15 mouse cellular contexts compared by ENCODE assay signal in the genomic region with DNA sequence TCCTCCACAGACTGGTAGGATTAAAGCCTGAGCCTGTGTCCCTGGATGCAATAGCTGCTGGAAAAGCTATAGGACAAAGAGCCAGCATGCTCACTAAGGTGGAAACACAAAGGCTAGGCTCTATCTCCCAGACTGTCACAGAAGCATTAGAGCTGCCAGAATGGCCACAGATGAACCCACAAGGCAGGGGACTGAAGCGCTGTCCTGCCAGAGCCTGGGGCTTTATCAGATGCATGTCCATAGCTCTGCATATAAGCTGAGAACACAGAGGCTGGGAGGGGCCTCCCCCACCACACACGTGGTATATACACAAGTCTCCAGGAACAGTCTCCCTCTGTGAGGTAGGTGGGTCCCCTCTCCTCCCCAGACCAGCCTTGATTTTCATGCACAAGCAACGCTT.
DNase-seq lines count a peak whose midpoint lies in the region; ATAC-seq and TF ChIP-seq lines count a peak whose summit lies in the region.
"Had no signal": no experiment of that assay in that cellular context is flagged by ENCODE, and none has a peak within 500 bp of the region (broad histone marks: within the 10 kb centered on the region; RNA-seq: fewer than 3 reads in every experiment).

No protein-coding gene starts in this region.

- no peaks in the 10 kb centered on the region for H3K9me3 ChIP-seq in neural tube, embryonic 11.5 days (ENCODE audit: control insufficient read depth, low read length)
- H3K9me3 ChIP-seq in forebrain, embryonic 15.5 days: no peaks in the 10 kb centered on the region
- no peaks in the 10 kb centered on the region for H3K9me3 ChIP-seq in midbrain, embryonic 12.5 days
- no peaks in the 10 kb centered on the region for H3K9me3 ChIP-seq in stomach, postnatal 0 days (ENCODE audit: control insufficient read depth, low read length)
- no peaks in the 10 kb centered on the region for H3K9me3 ChIP-seq in lung, postnatal 0 days (ENCODE audit: low read length)
- H3K9me3 ChIP-seq: embryonic facial prominence, embryonic 15.5 days; heart, embryonic 12.5 days; liver, embryonic 15.5 days had no signal

- peak; percentile 46 for ATAC-seq in neural tube, embryonic 11.5 days (ENCODE audit: insufficient read depth, low FRiP score, low TSS enrichment)
- peak; percentile 10; the same call in 1 of the 2 replicates for ATAC-seq in forebrain, embryonic 15.5 days (replicated peaks)
- ATAC-seq in midbrain, embryonic 12.5 days (ENCODE audit: low FRiP score, low read depth): peak; percentile 27; the same call in 1 of the 2 replicates
- ATAC-seq in stomach, postnatal 0 days (ENCODE audit: low FRiP score, low TSS enrichment): peak; percentile 48
- ATAC-seq in lung, postnatal 0 days: no peak
- ATAC-seq: inflammation-experienced regulatory T-cells, adult 6 months had no signal

- DNase-seq in neural tube, embryonic 11.5 days (ENCODE audit: low spot score): peak; percentile 47
- no peak for DNase-seq in neural tube, embryonic 10.5 days (ENCODE audit: extremely low spot score, low spot score)
- DNase-seq in stomach, postnatal 0 days (ENCODE audit: low spot score): no peak
- DNase-seq in lung, postnatal 0 days (ENCODE audit: low spot score): no peak
- DNase-seq in right cerebral cortex, postnatal 4 days: no peak
- DNase-seq in spleen, postnatal 14 days (ENCODE audit: low spot score in 2 of 2): no peak
- DNase-seq: kidney, postnatal 10 days; right cerebral cortex, adult 18-20 months had no signal

- TF ChIP-seq CTCF in stomach, postnatal 0 days (IDR thresholded peaks at IDR 0.05; ENCODE audit: low read depth): no peak
- no peak for TF ChIP-seq CTCF in lung, postnatal 0 days (IDR thresholded peaks at IDR 0.05)

- H3K27ac ChIP-seq in neural tube, embryonic 11.5 days (ENCODE audit: low read depth, low read length): peak overlapping the region; percentile 54
- peak overlapping the region; percentile 95 for H3K27ac ChIP-seq in forebrain, embryonic 15.5 days (replicated peaks)
- H3K27ac ChIP-seq in midbrain, embryonic 12.5 days (replicated peaks): peak overlapping the region; percentile 97
- H3K27ac ChIP-seq in stomach, postnatal 0 days (replicated peaks): no peak overlapping the region
- H3K27ac ChIP-seq in lung, postnatal 0 days (ENCODE audit: low read length): no peak overlapping the region
- H3K27ac ChIP-seq: embryonic facial prominence, embryonic 15.5 days; liver, embryonic 15.5 days had no signal

- WGBS in neural tube, embryonic 11.5 days: 38% methylated on average over 3 of the region's 3 CpGs
- WGBS in forebrain, embryonic 15.5 days: 12% methylated on average over 3 of the region's 3 CpGs
- WGBS in midbrain, embryonic 12.5 days: 24% methylated on average over 3 of the region's 3 CpGs
- 64% methylated on average over 3 of the region's 3 CpGs for WGBS in stomach, postnatal 0 days
- 69% methylated on average over 3 of the region's 3 CpGs for WGBS in lung, postnatal 0 days

- peaks cover 31% of the 10 kb centered on the region for H3K4me1 ChIP-seq in neural tube, embryonic 11.5 days (ENCODE audit: control insufficient read depth, insufficient read depth, low read length)
- peaks cover 49% of the 10 kb centered on the region for H3K4me1 ChIP-seq in forebrain, embryonic 15.5 days
- peaks cover 55% of the 10 kb centered on the region for H3K4me1 ChIP-seq in midbrain, embryonic 12.5 days
- H3K4me1 ChIP-seq in stomach, postnatal 0 days (replicated peaks; ENCODE audit: control insufficient read depth, insufficient read depth): peaks cover 8% of the 10 kb centered on the region
- peaks cover 9% of the 10 kb centered on the region; the same call in 1 of the 2 replicates for H3K4me1 ChIP-seq in lung, postnatal 0 days (ENCODE audit: insufficient read depth, low read depth, low read length)

- H3K4me3 ChIP-seq in neural tube, embryonic 11.5 days (ENCODE audit: low read depth, low read length): no peak overlapping the region
- no peak overlapping the region for H3K4me3 ChIP-seq in forebrain, embryonic 15.5 days
- H3K4me3 ChIP-seq in midbrain, embryonic 12.5 days: no peak overlapping the region
- H3K4me3 ChIP-seq in stomach, postnatal 0 days (ENCODE audit: low read depth, low read length): no peak overlapping the region
- H3K4me3 ChIP-seq in lung, postnatal 0 days (ENCODE audit: low read depth, low read length): no peak overlapping the region
- H3K4me3 ChIP-seq: embryonic facial prominence, embryonic 15.5 days; heart, embryonic 12.5 days; liver, embryonic 15.5 days had no signal

- no peaks in the 10 kb centered on the region for H3K27me3 ChIP-seq in neural tube, embryonic 11.5 days (ENCODE audit: control insufficient read depth, insufficient read depth, low read length)
- H3K27me3 ChIP-seq in forebrain, embryonic 15.5 days: no peaks in the 10 kb centered on the region
- H3K27me3 ChIP-seq in midbrain, embryonic 12.5 days: no peaks in the 10 kb centered on the region
- H3K27me3 ChIP-seq in stomach, postnatal 0 days (ENCODE audit: control insufficient read depth, insufficient read depth, low read length): no peaks in the 10 kb centered on the region
- H3K27me3 ChIP-seq in lung, postnatal 0 days (replicated peaks; ENCODE audit: insufficient read depth, low read length): no peaks in the 10 kb centered on the region
- H3K27me3 ChIP-seq: CH12.LX; embryonic facial prominence, embryonic 15.5 days; heart, embryonic 12.5 days; liver, embryonic 15.5 days had no signal

- no peak for TF ChIP-seq EP300 in stomach, postnatal 0 days (optimal IDR thresholded peaks at IDR 0.05)
- no peak for TF ChIP-seq EP300 in lung, postnatal 0 days (IDR thresholded peaks at IDR 0.05)

- H3K36me3 ChIP-seq in neural tube, embryonic 11.5 days (ENCODE audit: control insufficient read depth, insufficient read depth, low read length): no peaks in the 10 kb centered on the region
- no peaks in the 10 kb centered on the region for H3K36me3 ChIP-seq in forebrain, embryonic 15.5 days
- no peaks in the 10 kb centered on the region for H3K36me3 ChIP-seq in midbrain, embryonic 12.5 days
- no peaks in the 10 kb centered on the region for H3K36me3 ChIP-seq in stomach, postnatal 0 days (ENCODE audit: control insufficient read depth, insufficient read depth, low read length)
- H3K36me3 ChIP-seq in lung, postnatal 0 days (ENCODE audit: insufficient read depth, low read length): no peaks in the 10 kb centered on the region
- H3K36me3 ChIP-seq: embryonic facial prominence, embryonic 15.5 days; heart, embryonic 12.5 days; liver, embryonic 15.5 days had no signal

- no peak overlapping the region for H3K4me2 ChIP-seq in neural tube, embryonic 11.5 days (ENCODE audit: low read depth)
- H3K4me2 ChIP-seq in forebrain, embryonic 15.5 days (replicated peaks): no peak overlapping the region
- H3K4me2 ChIP-seq in midbrain, embryonic 12.5 days (replicated peaks): no peak overlapping the region
- no peak overlapping the region for H3K4me2 ChIP-seq in stomach, postnatal 0 days (replicated peaks; ENCODE audit: low read depth)
- no peak overlapping the region for H3K4me2 ChIP-seq in lung, postnatal 0 days (replicated peaks; ENCODE audit: low read depth, low read length)
- H3K4me2 ChIP-seq: embryonic facial prominence, embryonic 15.5 days; heart, embryonic 12.5 days; liver, embryonic 15.5 days had no signal

- no peak overlapping the region for H3K9ac ChIP-seq in neural tube, embryonic 11.5 days (ENCODE audit: low read length)
- no peak overlapping the region for H3K9ac ChIP-seq in forebrain, embryonic 15.5 days (replicated peaks)
- no peak overlapping the region for H3K9ac ChIP-seq in midbrain, embryonic 12.5 days (replicated peaks)
- H3K9ac ChIP-seq in stomach, postnatal 0 days (ENCODE audit: low read length): no peak overlapping the region
- H3K9ac ChIP-seq in lung, postnatal 0 days (replicated peaks; ENCODE audit: low read depth): no peak overlapping the region
- H3K9ac ChIP-seq: embryonic facial prominence, embryonic 15.5 days; heart, embryonic 12.5 days; liver, embryonic 15.5 days had no signal

Comparison
In these comparisons a context has a peak if more than half of its experiments do, and no peak if none do; other contexts are left out.
1. H3K27ac ChIP-seq: peak in neural tube, embryonic 11.5 days (single experiment), forebrain, embryonic 15.5 days (single experiment) and midbrain, embryonic 12.5 days (single experiment); none in stomach, postnatal 0 days (single experiment) and lung, postnatal 0 days (single experiment).